Mouse (Mus musculus): ENCODE results near the gene Gm8020. TPM values are rescaled to one million over a fixed set of nuclear protein-coding genes. Genes with fewer than 3 reads are reported as not detected.
"Not testable (repeated sequence)": the region's sequence is repeated elsewhere in the genome, so short reads cannot be mapped to it uniquely, and the experiment has no call there.

The Gm8020 gene
- total RNA-seq (2021), result not detected
- long read RNA-seq, experiment 1, result 0 reads
- long read RNA-seq, experiment 2, result 0 reads

DNA sequence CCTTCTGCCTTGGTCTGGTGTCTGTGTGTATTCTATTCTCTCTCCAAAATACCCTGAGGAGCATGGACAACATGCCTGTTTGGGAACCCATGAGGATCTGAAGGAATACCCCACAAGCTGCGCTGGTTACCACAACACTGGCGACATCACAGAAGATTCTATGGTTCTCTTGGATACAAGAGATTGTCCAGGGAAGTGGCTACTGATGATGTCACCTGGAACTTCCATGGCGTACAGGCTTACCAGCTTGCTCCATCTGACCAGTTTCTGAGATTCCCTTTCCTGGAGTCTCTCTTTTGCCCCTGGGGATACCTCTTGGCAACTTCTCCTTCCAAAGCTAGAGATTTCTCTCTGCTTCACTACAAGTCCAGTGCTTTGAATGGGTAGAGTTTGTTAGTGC, at the start of gene Gm8020:
TSS of gene Gm8020 (minus strand) at position 101 of the 400 bp plus-strand sequence.
- intact Hi-C loops (cut with DNase I), result not testable (repeated sequence)

DNA sequence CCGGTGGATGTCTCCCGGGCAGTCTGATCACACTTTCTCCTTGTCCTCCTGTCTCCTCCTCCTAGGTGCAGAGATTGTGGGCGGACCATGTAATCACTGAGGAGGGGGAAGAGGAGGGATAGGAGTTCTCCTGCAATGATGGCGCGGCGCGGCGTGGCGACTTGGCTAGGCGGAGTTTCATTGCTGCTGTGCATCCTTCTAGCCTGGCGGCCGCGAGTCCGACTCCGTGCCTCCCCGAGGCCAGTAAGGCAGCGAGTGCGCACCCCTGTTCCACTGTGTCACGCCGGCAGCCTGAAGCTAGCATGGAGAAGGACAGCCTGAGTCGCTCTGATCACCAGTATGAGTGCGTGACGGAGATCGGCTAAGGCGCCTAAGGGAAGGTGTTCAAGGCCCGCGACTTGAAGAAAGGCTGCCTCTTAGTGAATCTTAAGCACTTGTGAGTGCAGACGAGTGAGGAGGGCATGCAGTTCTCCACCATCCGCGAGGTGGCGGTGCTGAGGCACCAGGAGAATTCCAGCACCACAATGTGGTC, 41.1 kb upstream of the Gm8020 start:
- intact Hi-C loops (cut with DNase I); H3K4me3 ChIP-seq; H3K27ac ChIP-seq: not testable (repeated sequence)
- peak; percentile 15 for DNase-seq

More for the DNA sequence above, at the start of gene Gm8020:
- not testable (repeated sequence) for H3K27ac ChIP-seq, DNase-seq, H3K4me3 ChIP-seq

DNA sequence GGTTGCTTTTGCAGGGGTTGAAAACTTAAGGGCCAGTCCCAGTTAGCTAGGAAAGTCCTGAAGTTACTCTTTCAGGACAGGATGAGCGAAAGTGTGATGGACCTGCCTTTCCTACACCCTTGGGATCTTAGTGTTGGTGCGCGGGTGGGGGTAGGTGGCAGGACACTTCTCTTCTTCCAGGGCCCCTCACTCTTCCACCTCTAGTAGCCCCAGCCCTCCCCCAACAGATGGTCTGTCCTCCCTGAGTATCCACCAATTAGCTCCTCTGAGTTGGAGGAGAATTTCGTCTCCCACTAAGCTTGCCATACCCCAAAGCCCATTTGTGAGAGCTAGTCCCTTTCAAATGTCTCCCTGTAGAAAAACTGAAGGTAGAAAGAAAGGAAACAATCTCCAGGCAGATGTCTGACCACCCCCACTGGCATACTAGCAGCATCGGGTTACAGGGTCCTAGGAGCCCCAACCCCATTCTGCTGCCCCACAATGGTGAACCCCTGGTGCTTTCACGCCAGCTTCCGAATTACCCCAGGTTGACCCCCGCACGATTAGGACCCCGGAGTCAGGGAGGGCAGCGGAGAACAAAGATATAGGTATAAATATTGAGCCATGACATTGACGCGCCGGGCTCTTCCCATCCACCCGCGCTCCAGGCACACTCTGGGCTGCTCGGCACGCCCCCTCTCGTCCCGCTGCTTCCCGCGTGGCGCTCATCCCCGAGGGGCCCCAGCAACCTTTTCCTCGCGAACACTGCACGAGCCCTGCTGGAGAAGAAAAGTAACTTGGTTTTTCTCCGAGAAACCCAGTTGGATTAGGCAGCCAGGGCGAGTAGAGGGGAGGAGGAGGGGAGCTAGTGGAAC, 40.4 kb upstream of the Gm8020 start:
- H3K4me3 ChIP-seq; DNase-seq; H3K27ac ChIP-seq; intact Hi-C loops (cut with DNase I): not testable (repeated sequence)

DNA sequence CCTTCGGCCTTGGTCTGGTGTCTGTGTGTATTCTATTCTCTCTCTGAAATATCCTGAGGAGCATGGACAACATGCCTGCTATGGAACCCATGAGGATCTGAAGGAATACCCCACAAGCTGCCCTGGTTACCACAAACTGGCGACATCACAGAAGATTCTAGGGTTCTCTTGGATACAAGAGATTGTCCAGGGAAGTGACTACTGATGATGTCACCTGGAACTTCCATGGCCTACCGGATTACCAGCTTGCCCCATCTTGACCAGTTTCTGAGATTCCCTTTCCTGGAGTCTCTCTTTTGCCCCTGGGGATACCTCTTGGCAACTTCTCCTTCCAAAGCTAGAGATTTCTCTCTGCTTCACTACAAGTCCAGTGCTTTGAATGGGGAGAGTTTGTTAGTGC, 22.0 kb upstream of the Gm8020 start, which contains the start of gene Gm8024:
TSS of gene Gm8024 (minus strand) at position 101 of the 400 bp plus-strand sequence.
- H3K27ac ChIP-seq; H3K4me3 ChIP-seq; intact Hi-C loops (cut with DNase I); DNase-seq: not testable (repeated sequence)

DNA sequence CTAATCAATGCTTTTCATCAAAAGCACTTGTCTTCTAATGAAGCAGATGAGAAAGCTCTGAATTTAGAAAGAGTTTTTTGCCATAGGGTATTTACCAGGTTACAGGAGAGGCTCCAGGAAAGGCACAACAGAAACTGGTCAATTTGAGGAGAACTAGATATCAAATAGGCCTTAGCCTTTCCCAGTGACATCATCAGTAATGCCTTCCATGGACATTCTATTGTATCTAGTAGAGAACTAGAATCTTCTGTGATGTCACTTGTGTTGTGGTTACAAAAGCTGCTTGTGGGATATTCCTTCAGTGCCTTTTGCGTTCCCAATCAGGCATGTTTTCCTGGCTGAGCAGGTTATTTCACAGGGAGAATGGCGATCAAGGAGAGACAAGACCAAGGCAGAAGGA, 38.6 kb downstream of the Gm8020 start, which contains the start of gene Gm8011:
TSS of gene Gm8011 (plus strand) at position 301 of the 400 bp plus-strand sequence.
- DNase-seq; H3K27ac ChIP-seq; H3K4me3 ChIP-seq; intact Hi-C loops (cut with DNase I): not testable (repeated sequence)

Other genes starting within 250 kb of the Gm8020 start
- not detected for gene Gm17026, start 242.3 kb downstream of the Gm8020 start, total RNA-seq (2021)
- gene Gm9611, start 205.0 kb downstream of the Gm8020 start, total RNA-seq (2021), result not detected
- not detected for gene Gm7995, start 192.1 kb downstream of the Gm8020 start, total RNA-seq (2021)
- not detected for gene Gm8005, start 62.7 kb downstream of the Gm8020 start, total RNA-seq (2021)
- not detected for gene Gm8011, start 38.5 kb downstream of the Gm8020 start, total RNA-seq (2021)
- not detected for gene Gm8024, start 21.9 kb upstream of the Gm8020 start, total RNA-seq (2021)
- gene Gm17124, start 97.5 kb upstream of the Gm8020 start, total RNA-seq (2021), result not detected
- not detected for gene Gm3633, start 139.6 kb upstream of the Gm8020 start, total RNA-seq (2021)
- gene Gm10378, start 153.6 kb upstream of the Gm8020 start, total RNA-seq (2021), result not detected